Mouse (Mus musculus): Measurements from ENCODE around the gene Ercc2.
A peak's percentile ranks its signal among the peaks of the same experiment; 100 is the strongest.

GRCm38 (mm10) chr7:19342481-19343027 lies 39.3 kb upstream of the Ercc2 start:
- TF ChIP-seq CTCF (IDR thresholded peaks at IDR 0.05; ENCODE audit: extremely low read depth, insufficient read depth, low read length) (peak; percentile 86), POLR2A (IDR thresholded peaks at IDR 0.05; ENCODE audit: extremely low read depth, insufficient read depth, low read length) (no peak)

Data from cortical plate, adult 2 months (tissue).